Mouse (Mus musculus) MEL (cell line): ENCODE measurements around the gene Rabl2. TPM values are rescaled to one million over a fixed set of nuclear protein-coding genes. Genes with fewer than 3 reads are reported as not detected.

Source experiments
- DNase-seq: peaks from one replicate; pipeline ENCODE4 v3.0.0; 2011; ENCODE audit warnings: low read depth, low spot score
- H3K27ac ChIP-seq: 2 replicates; pipeline ENCODE4 v1.5.1; 2012; ENCODE audit warnings: low read depth, mild to moderate bottlenecking, control low read depth, low read length, moderate library complexity; ENCODE audit not compliant: control insufficient read depth
- H3K27me3 ChIP-seq, 2 experiments: fragments of 150-350 bp in 1 of 2; sonication (generic) in 1 of 2; 2 replicates each; pipeline ENCODE4 v1.6.1; 2012; ENCODE audit warnings: low read length in 2 of 2, mild to moderate bottlenecking in 2 of 2, improper control_type of control experiment in 1 of 2, moderate library complexity in 1 of 2; ENCODE audit not compliant: insufficient read depth in 2 of 2, control insufficient read depth in 1 of 2
- H3K36me3 ChIP-seq, 2 experiments: 2 replicates each; pipeline ENCODE4 v1.6.1; 2012 to 2014; ENCODE audit warnings: low read length in 2 of 2, improper control_type of control experiment in 1 of 2, inconsistent platforms in 1 of 2, mild to moderate bottlenecking in 1 of 2; ENCODE audit not compliant: insufficient read depth in 2 of 2, control insufficient read depth in 1 of 2
- H3K4me1 ChIP-seq, 2 experiments: fragments of 150-350 bp in 1 of 2; sonication (generic) in 1 of 2; 2 replicates each; pipeline ENCODE4 v1.6.1; 2012; ENCODE audit warnings: low read length in 2 of 2, improper control_type of control experiment in 1 of 2, mild to moderate bottlenecking in 1 of 2; ENCODE audit not compliant: insufficient read depth in 2 of 2, control insufficient read depth in 1 of 2
- H3K4me3 ChIP-seq, 2 experiments: fragments of 150-350 bp in 1 of 2; sonication (generic) in 1 of 2; 2 replicates each; pipeline ENCODE4 v1.5.1; 2012; ENCODE audit warnings: low read depth in 2 of 2, low read length in 2 of 2, mild to moderate bottlenecking in 2 of 2, moderate library complexity in 2 of 2, control low read depth in 1 of 2, improper control_type of control experiment in 1 of 2; ENCODE audit not compliant: control insufficient read depth in 1 of 2, insufficient read depth in 1 of 2
- H3K79me2 ChIP-seq: 2 replicates; pipeline ENCODE4 v1.6.1; 2012; ENCODE audit warnings: mild to moderate bottlenecking, low read length, moderate library complexity; ENCODE audit not compliant: control insufficient read depth, poor library complexity, insufficient read depth
- H3K9ac ChIP-seq: 2 replicates; pipeline ENCODE4 v1.6.1; 2012; ENCODE audit warnings: low read depth, mild to moderate bottlenecking, control low read depth, low read length, moderate library complexity; ENCODE audit not compliant: control insufficient read depth, poor library complexity, severe bottlenecking
- H3K9me3 ChIP-seq: fragments of 150-350 bp; sonication (generic); replicated peaks from 2 replicates; pipeline ENCODE4 v1.6.1; 2012; ENCODE audit warnings: mild to moderate bottlenecking, low read length, improper control_type of control experiment, moderate library complexity; ENCODE audit not compliant: insufficient read depth
- BHLHE40 ChIP-seq: IDR thresholded peaks from 2 replicates; pipeline ENCODE4 v1.6.1; 2012; ENCODE audit warnings: low read depth, mild to moderate bottlenecking, inconsistent platforms, low read length, improper control_type of control experiment, borderline replicate concordance
- CHD1 ChIP-seq: IDR thresholded peaks from 2 replicates; pipeline ENCODE4 v1.6.1; 2012; ENCODE audit warnings: low read depth, mild to moderate bottlenecking, inconsistent platforms, low read length, improper control_type of control experiment
- CHD2 ChIP-seq: IDR thresholded peaks from 2 replicates; pipeline ENCODE4 v1.6.1; 2011; ENCODE audit warnings: low read length, improper control_type of control experiment
- ELF1 ChIP-seq: IDR thresholded peaks from 2 replicates; pipeline ENCODE4 v1.6.1; 2014; ENCODE audit warnings: low read depth, mild to moderate bottlenecking, inconsistent platforms, low read length, improper control_type of control experiment, moderate library complexity
- JUND ChIP-seq: IDR thresholded peaks from 2 replicates; pipeline ENCODE4 v1.6.1; 2011; ENCODE audit warnings: low read depth, mild to moderate bottlenecking, improper control_type of control experiment, low read length
- KAT2A ChIP-seq: conservative IDR thresholded peaks from 2 replicates; pipeline ENCODE4 v1.6.1; 2012; ENCODE audit warnings: low read depth, low read length, improper control_type of control experiment, inconsistent platforms
- MAFK ChIP-seq: IDR thresholded peaks from 2 replicates; pipeline ENCODE4 v1.6.1; 2011; ENCODE audit warnings: low read depth, mild to moderate bottlenecking, low read length, improper control_type of control experiment, borderline replicate concordance
- MEF2A ChIP-seq: IDR thresholded peaks from 2 replicates; pipeline ENCODE4 v1.6.1; 2014; ENCODE audit warnings: low read depth, mild to moderate bottlenecking, inconsistent platforms, low read length, improper control_type of control experiment; ENCODE audit not compliant: poor library complexity, insufficient replicate concordance, severe bottlenecking; ENCODE audit errors: extremely low read depth
- MYB ChIP-seq: IDR thresholded peaks from 2 replicates; pipeline ENCODE4 v1.6.1; 2011; ENCODE audit warnings: mild to moderate bottlenecking, low read depth, low read length, improper control_type of control experiment
- NELFE ChIP-seq: IDR thresholded peaks from 2 replicates; pipeline ENCODE4 v1.6.1; 2011; ENCODE audit warnings: low read depth, low read length, improper control_type of control experiment
- NRF1 ChIP-seq: IDR thresholded peaks from 2 replicates; pipeline ENCODE4 v1.6.1; 2014; ENCODE audit warnings: low read depth, mild to moderate bottlenecking, inconsistent platforms, low read length, improper control_type of control experiment, moderate library complexity; ENCODE audit not compliant: poor library complexity, insufficient read depth, severe bottlenecking
- RAD21 ChIP-seq: IDR thresholded peaks from 2 replicates; pipeline ENCODE4 v1.6.1; 2011; ENCODE audit warnings: mild to moderate bottlenecking, low read depth, low read length, improper control_type of control experiment
- TBP ChIP-seq: IDR thresholded peaks from 2 replicates; pipeline ENCODE4 v1.8.0; 2011; ENCODE audit warnings: low read depth, low read length, improper control_type of control experiment
- TCF12 ChIP-seq: IDR thresholded peaks from 2 replicates; pipeline ENCODE4 v1.6.1; 2014; ENCODE audit warnings: low read depth, mild to moderate bottlenecking, inconsistent platforms, low read length, improper control_type of control experiment, moderate library complexity
- UBTF ChIP-seq: IDR thresholded peaks from 2 replicates; pipeline ENCODE4 v1.6.1; 2012; ENCODE audit warnings: low read depth, mild to moderate bottlenecking, inconsistent platforms, low read length, improper control_type of control experiment, moderate library complexity, borderline replicate concordance; ENCODE audit not compliant: insufficient read depth
- USF1 ChIP-seq: IDR thresholded peaks from 2 replicates; pipeline ENCODE4 v1.6.1; 2014; ENCODE audit warnings: low read depth, mild to moderate bottlenecking, inconsistent platforms, low read length, improper control_type of control experiment, moderate library complexity
- USF2 ChIP-seq, 2 experiments: IDR thresholded peaks; 2 replicates each; pipeline ENCODE4 v1.6.1; 2011 to 2012; ENCODE audit warnings: improper control_type of control experiment in 2 of 2, low read length in 2 of 2, borderline replicate concordance in 1 of 2, inconsistent platforms in 1 of 2, low read depth in 1 of 2, mild to moderate bottlenecking in 1 of 2; ENCODE audit not compliant: insufficient read depth in 1 of 2
- ZC3H11A ChIP-seq: IDR thresholded peaks from 2 replicates; pipeline ENCODE4 v1.6.1; 2012; ENCODE audit warnings: low read depth, mild to moderate bottlenecking, inconsistent platforms, low read length, improper control_type of control experiment
- ZKSCAN1 ChIP-seq: IDR thresholded peaks from 2 replicates; pipeline ENCODE4 v1.6.1; 2012; ENCODE audit warnings: low read depth, mild to moderate bottlenecking, inconsistent platforms, low read length, improper control_type of control experiment, moderate library complexity
- ZNF384 ChIP-seq: IDR thresholded peaks from 2 replicates; pipeline ENCODE4 v1.6.1; 2012; ENCODE audit warnings: low read depth, mild to moderate bottlenecking, inconsistent platforms, low read length, improper control_type of control experiment
- polyA plus RNA-seq, 2 experiments: library from polyadenylated mRNA; stranded (reverse) in 1 of 2; unstranded in 1 of 2; fragments of >175 nt in 1 of 2; fragments of >200 nt in 1 of 2; gene quantifications; 2 replicates each; pipeline versions ENCODE4 v1.2.1 to v1.2.4; 2012; ENCODE audit warnings: low replicate concordance in 2 of 2, low read depth in 1 of 2; ENCODE audit not compliant: insufficient read length in 2 of 2, insufficient read depth in 1 of 2, missing spikeins in 1 of 2
- total RNA-seq: library from RNA; depleted of rRNA; stranded (reverse); fragments of 300-350 nt; gene quantifications from 2 replicates; pipeline ENCODE4 v1.2.3, GENCODE M21; 2012

Gene Rabl2
- total and polyA plus RNA-seq, 3 experiments: 3.0 to 10.6 TPM; not detected in 1

GRCm38 (mm10) chr15:89585631-89586030 lies 6.1 kb downstream of the Rabl2 start:
- no peak overlapping the region for H3K9ac ChIP-seq
- TF ChIP-seq CHD1: no peak
- TF ChIP-seq CHD2: no peak
- TF ChIP-seq MYB: no peak
- TF ChIP-seq MAFK: no peak
- H3K36me3 ChIP-seq: no peaks in the 10 kb centered on the region
- no peaks in the 10 kb centered on the region for H3K27me3 ChIP-seq
- no peaks in the 10 kb centered on the region for H3K79me2 ChIP-seq
- H3K9me3 ChIP-seq: no peaks in the 10 kb centered on the region
- DNase-seq: no peak
- H3K4me3 ChIP-seq: no peak overlapping the region
- H3K4me1 ChIP-seq: no peaks in the 10 kb centered on the region
- H3K27ac ChIP-seq: no peak overlapping the region

- H3K27me3 ChIP-seq: no peaks in the 10 kb centered on the region
- no peaks in the 10 kb centered on the region for H3K9me3 ChIP-seq
- no peak overlapping the region for H3K27ac ChIP-seq
- H3K36me3 ChIP-seq: no peaks in the 10 kb centered on the region
- H3K4me1 ChIP-seq: no peaks in the 10 kb centered on the region
- no peak overlapping the region for H3K4me3 ChIP-seq
- no peak overlapping the region for H3K9ac ChIP-seq
- DNase-seq: no peak
- no peaks in the 10 kb centered on the region for H3K79me2 ChIP-seq
- TF ChIP-seq ZNF384 (no peak), TBP (no peak), ZKSCAN1 (no peak)
Observed at GRCm38 (mm10) chr15:89585101-89585500, 6.6 kb downstream of the Rabl2 start.

- no peaks in the 10 kb centered on the region for H3K79me2 ChIP-seq
- H3K36me3 ChIP-seq: no peaks in the 10 kb centered on the region
- no peak overlapping the region for H3K27ac ChIP-seq
- H3K4me1 ChIP-seq: no peaks in the 10 kb centered on the region
- H3K9ac ChIP-seq: no peak overlapping the region
- no peaks in the 10 kb centered on the region for H3K9me3 ChIP-seq
- no peaks in the 10 kb centered on the region for H3K27me3 ChIP-seq
- DNase-seq: no peak
- TF ChIP-seq CHD2 (no peak), NRF1 (no peak), ELF1 (no peak), BHLHE40 (no peak), UBTF (no peak), MAFK (no peak), MEF2A (no peak), TCF12 (no peak), JUND (no peak), USF1 (no peak), ZC3H11A (no peak), USF2 (IDR thresholded peaks at IDR 0.05; ENCODE audit: borderline replicate concordance in 1 of 2, insufficient read depth in 1 of 2, low read depth in 1 of 2, low read length in 2 of 2) (no peak), ZKSCAN1 (no peak), KAT2A (no peak), NELFE (no peak), RAD21 (no peak)
- no peak overlapping the region for H3K4me3 ChIP-seq
Observed at GRCm38 (mm10) chr15:89582494-89582893, 9.2 kb downstream of the Rabl2 start.
